Mouse (Mus musculus): Measurements from ENCODE around the gene Gm6899.

Gene Gm6899

GRCm38 (mm10) chr11:26593061-26594059, at the start of gene Gm6899, which contains the start of gene Vrk2:
Gene Gm6899 (plus strand): TSS chr11:26593241.
Gene Vrk2 (minus strand): TSS chr11:26593999.
- DNase-seq (ENCODE audit: low spot score in 2 of 2) = peak; percentile 80 to 81

- no peak for DNase-seq (ENCODE audit: low spot score in 2 of 2)
Observed at GRCm38 (mm10) chr11:26551551-26551950, 41.5 kb upstream of the Gm6899 start.

GRCm38 (mm10) chr11:26585409-26586366, 7.4 kb upstream of the Gm6899 start:
- DNase-seq (ENCODE audit: low spot score in 2 of 2) = no peak

- no peak for DNase-seq (ENCODE audit: low spot score in 2 of 2)
Observed at GRCm38 (mm10) chr11:26586367-26587183, 6.5 kb upstream of the Gm6899 start.

- no peak for DNase-seq (ENCODE audit: low spot score in 2 of 2)
Observed at GRCm38 (mm10) chr11:26587184-26587524, 5.9 kb upstream of the Gm6899 start.

- DNase-seq (ENCODE audit: low spot score in 2 of 2) = no peak
Observed at GRCm38 (mm10) chr11:26592395-26593053, 517 bp upstream of the Gm6899 start.

GRCm38 (mm10) chr11:26594487-26594886, 1.4 kb downstream of the Gm6899 start:
- no peak for DNase-seq (ENCODE audit: low spot score in 2 of 2)

- no peak for DNase-seq (ENCODE audit: low spot score in 2 of 2)
Observed at GRCm38 (mm10) chr11:26596186-26596585, 3.1 kb downstream of the Gm6899 start.

GRCm38 (mm10) chr11:26597145-26597544, 4.1 kb downstream of the Gm6899 start:
- no peak for DNase-seq (ENCODE audit: low spot score in 2 of 2)

- no peak for DNase-seq (ENCODE audit: low spot score in 2 of 2)
Observed at GRCm38 (mm10) chr11:26597761-26598160, 4.7 kb downstream of the Gm6899 start.

GRCm38 (mm10) chr11:26598876-26599275, 5.8 kb downstream of the Gm6899 start:
- no peak for DNase-seq (ENCODE audit: low spot score in 2 of 2)

GRCm38 (mm10) chr11:26600692-26601091, 7.7 kb downstream of the Gm6899 start:
- no peak for DNase-seq (ENCODE audit: low spot score in 2 of 2)

- no peak for DNase-seq (ENCODE audit: low spot score in 2 of 2)
Observed at GRCm38 (mm10) chr11:26601571-26602175, 8.6 kb downstream of the Gm6899 start.

- DNase-seq (ENCODE audit: low spot score in 2 of 2) = no peak
Observed at GRCm38 (mm10) chr11:26604061-26604655, 11.1 kb downstream of the Gm6899 start.

GRCm38 (mm10) chr11:26608795-26609194, 15.8 kb downstream of the Gm6899 start:
- DNase-seq (ENCODE audit: low spot score in 2 of 2) = no peak

GRCm38 (mm10) chr11:26618475-26619223, 25.6 kb downstream of the Gm6899 start:
- DNase-seq (ENCODE audit: low spot score in 2 of 2) = no peak

- DNase-seq (ENCODE audit: low spot score in 2 of 2) = no peak
Observed at GRCm38 (mm10) chr11:26622727-26623126, 29.7 kb downstream of the Gm6899 start.

- no peak for DNase-seq (ENCODE audit: low spot score in 2 of 2)
Observed at GRCm38 (mm10) chr11:26636239-26636638, 43.2 kb downstream of the Gm6899 start.

GRCm38 (mm10) chr11:26640314-26640785, 47.3 kb downstream of the Gm6899 start:
- no peak for DNase-seq (ENCODE audit: low spot score in 2 of 2)
